Mouse (Mus musculus) embryonic fibroblast, embryonic 13.5 days (primary cell): ENCODE data around the gene Gm5678.

Source experiments
- CTCF ChIP-seq: IDR thresholded peaks from 2 replicates; pipeline ENCODE4 v1.5.1; 2011; ENCODE audit warnings: mild to moderate bottlenecking, control low read depth, low read length, moderate library complexity, borderline replicate concordance; ENCODE audit not compliant: insufficient read depth
- POLR2A ChIP-seq: IDR thresholded peaks from 2 replicates; pipeline ENCODE4 v1.6.1; 2011; ENCODE audit warnings: low read depth, mild to moderate bottlenecking, control low read depth, low read length, moderate library complexity

GRCm38 (mm10) chr16:93590915-93591314 lies 37.0 kb upstream of the Gm5678 start:
- no peak for TF ChIP-seq CTCF
- TF ChIP-seq POLR2A: no peak
